Mouse (Mus musculus) erythroblast, embryonic 14.5 days (primary cell): Measurements from ENCODE around the gene Rhobtb1.

Experiments
- GATA1 ChIP-seq: IDR thresholded peaks from 2 replicates; pipeline ENCODE4 v1.6.1; 2012; ENCODE audit warnings: low read length, inconsistent platforms, mixed read lengths
- TAL1 ChIP-seq: IDR thresholded peaks from 3 replicates; pipeline ENCODE4 v1.6.1; 2012; ENCODE audit warnings: low read length, inconsistent platforms, mixed read lengths

DNA sequence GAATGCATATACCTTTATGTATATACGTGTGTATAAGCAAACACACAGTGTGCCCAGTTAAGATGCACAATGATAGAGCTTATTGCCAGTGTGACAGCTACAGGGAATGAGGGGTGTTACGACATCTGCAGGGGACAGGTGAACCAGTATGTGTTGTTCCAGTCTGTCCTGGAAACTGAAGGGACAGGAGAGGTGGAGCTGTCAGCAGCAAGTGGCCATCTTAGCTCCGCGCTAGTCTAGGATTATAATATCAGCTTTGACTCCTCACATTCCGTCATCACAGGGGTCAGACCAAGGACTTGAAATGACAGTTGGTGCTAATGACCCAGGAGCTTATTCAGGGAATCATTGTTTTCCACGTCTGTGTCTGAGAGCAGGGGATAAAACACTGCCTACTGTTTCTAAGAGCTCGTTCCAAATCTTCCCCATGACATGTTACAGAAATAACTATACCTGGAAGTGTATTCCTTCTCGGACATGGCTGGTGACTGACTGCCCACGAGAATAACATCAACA, 125.7 kb downstream of the Rhobtb1 start:
- no peak for TF ChIP-seq GATA1
- no peak for TF ChIP-seq TAL1
